Mouse (Mus musculus) kidney, embryonic 16.5 days (tissue): Measurements from ENCODE around the gene Tbc1d15. TPM values are rescaled to one million over a fixed set of nuclear protein-coding genes. Genes with fewer than 3 reads are reported as not detected.
"Not testable (repeated sequence)": the region's sequence is repeated elsewhere in the genome, so short reads cannot be mapped to it uniquely, and the experiment has no call there.

Experiments
- ATAC-seq: fragments of 200-750 bp; cut with Nextera tagmentation; 2 replicates; pipeline ENCODE4 v1.8.0; 2017; ENCODE audit warnings: moderate TSS enrichment; ENCODE audit not compliant: low FRiP score, low TSS enrichment
- H3K27ac ChIP-seq: fragments of 300-500 bp; sonication (generic); 2 replicates; pipeline ENCODE4 v1.5.1; 2014; ENCODE audit warnings: low read length
- H3K27me3 ChIP-seq: fragments of 300-500 bp; sonication (generic); 2 replicates; pipeline ENCODE4 v1.6.1; 2014; ENCODE audit warnings: low read length, control low read depth, mixed read lengths; ENCODE audit not compliant: insufficient read depth
- H3K36me3 ChIP-seq: fragments of 300-500 bp; sonication (generic); 2 replicates; pipeline ENCODE4 v1.6.1; 2014; ENCODE audit warnings: low read length, control low read depth, mixed read lengths; ENCODE audit not compliant: insufficient read depth
- H3K4me1 ChIP-seq: fragments of 300-500 bp; sonication (generic); 2 replicates; pipeline ENCODE4 v1.6.1; 2014; ENCODE audit warnings: low read length, control low read depth, mixed read lengths; ENCODE audit not compliant: insufficient read depth
- H3K4me2 ChIP-seq: fragments of 300-500 bp; sonication (generic); replicated peaks from 2 replicates; pipeline ENCODE4 v1.6.1; 2014; ENCODE audit warnings: low read depth, low read length
- H3K4me3 ChIP-seq: fragments of 300-500 bp; sonication (generic); 2 replicates; pipeline ENCODE4 v1.5.1; 2014; ENCODE audit warnings: mild to moderate bottlenecking, low read length
- H3K9ac ChIP-seq: fragments of 300-500 bp; sonication (generic); replicated peaks from 2 replicates; pipeline ENCODE4 v1.6.1; 2014; ENCODE audit warnings: low read length
- H3K9me3 ChIP-seq: fragments of 300-500 bp; sonication (generic); 2 replicates; pipeline ENCODE4 v1.6.1; 2016; ENCODE audit warnings: low read length, control low read depth
- WGBS: fragments of 180-500 bp; shearing (Covaris S2); extraction: QIAGEN DNeasy Blood & Tissue Kit; methylation state at CpG from one replicate; pipeline ENCODE4 v1.1.7; 2014; 5-methylcytosine and 5-hydroxymethylcytosine counted together
- polyA plus RNA-seq: library from polyadenylated mRNA; unstranded; fragments of >200 nt; fragmentation: Nextera tagmentation; extraction: Ambion mirVana; gene quantifications from 2 replicates; pipeline ENCODE4 v1.2.1, GENCODE M21; 2015

Gene Tbc1d15
- polyA plus RNA-seq, 1 experiment from 2014 or later, result 51.0 TPM

GRCm38 (mm10) chr10:115226586-115226985, 24.7 kb downstream of the Tbc1d15 start:
- Histone ChIP-seq H3K27ac (no peak overlapping the region), H3K4me2 (no peak overlapping the region), H3K36me3 (peaks cover 6% of the 10 kb centered on the region; the same call in 1 of the 2 replicates), H3K9ac (no peak overlapping the region), H3K4me1 (no peaks in the 10 kb centered on the region), H3K27me3 (no peaks in the 10 kb centered on the region), H3K4me3 (no peak overlapping the region), H3K9me3 (no peaks in the 10 kb centered on the region)
- ATAC-seq, result no peak
- 87% methylated on average over 7 of the region's 7 CpGs for WGBS

- Histone ChIP-seq H3K9me3 (no peaks in the 10 kb centered on the region), H3K27me3 (no peaks in the 10 kb centered on the region), H3K27ac (no peak overlapping the region), H3K36me3 (peaks cover 11% of the 10 kb centered on the region), H3K9ac (no peak overlapping the region), H3K4me1 (no peaks in the 10 kb centered on the region), H3K4me2 (no peak overlapping the region), H3K4me3 (no peak overlapping the region)
- WGBS, result 87% methylated on average over 3 of the region's 3 CpGs
- ATAC-seq, result no peak
Observed at GRCm38 (mm10) chr10:115223845-115224244, 27.4 kb downstream of the Tbc1d15 start.

GRCm38 (mm10) chr10:115212916-115213580, 38.2 kb downstream of the Tbc1d15 start:
- Histone ChIP-seq H3K4me3 (no peak overlapping the region), H3K9ac (no peak overlapping the region), H3K4me2 (no peak overlapping the region), H3K36me3 (peaks cover 32% of the 10 kb centered on the region), H3K4me1 (no peaks in the 10 kb centered on the region), H3K27me3 (no peaks in the 10 kb centered on the region), H3K9me3 (no peaks in the 10 kb centered on the region), H3K27ac (no peak overlapping the region)
- ATAC-seq, result no peak
- WGBS, result 94% methylated on average over 11 of the region's 11 CpGs

GRCm38 (mm10) chr10:115205825-115206224, 45.4 kb downstream of the Tbc1d15 start:
- no peaks in the 10 kb centered on the region for H3K4me1 ChIP-seq
- H3K9me3 ChIP-seq, result no peaks in the 10 kb centered on the region
- no peaks in the 10 kb centered on the region for H3K27me3 ChIP-seq
- ATAC-seq, result no peak
- no peak overlapping the region for H3K9ac ChIP-seq
- H3K27ac ChIP-seq, result no peak overlapping the region
- no peak overlapping the region for H3K4me3 ChIP-seq
- peaks cover 22% of the 10 kb centered on the region for H3K36me3 ChIP-seq
- H3K4me2 ChIP-seq, result no peak overlapping the region
- 86% methylated on average over 3 of the region's 3 CpGs for WGBS

GRCm38 (mm10) chr10:115205284-115205683, 46.0 kb downstream of the Tbc1d15 start:
- H3K9ac ChIP-seq, result no peak overlapping the region
- no peaks in the 10 kb centered on the region for H3K4me1 ChIP-seq
- H3K4me2 ChIP-seq, result no peak overlapping the region
- peaks cover 21% of the 10 kb centered on the region for H3K36me3 ChIP-seq
- H3K4me3 ChIP-seq, result no peak overlapping the region
- no peak overlapping the region for H3K27ac ChIP-seq
- no peaks in the 10 kb centered on the region for H3K27me3 ChIP-seq
- WGBS, result 79% methylated on average over 1 of the region's 1 CpGs
- no peak for ATAC-seq
- H3K9me3 ChIP-seq, result no peaks in the 10 kb centered on the region

- Histone ChIP-seq H3K9me3 (no peaks in the 10 kb centered on the region), H3K9ac (no peak overlapping the region), H3K4me2 (no peak overlapping the region), H3K27me3 (no peaks in the 10 kb centered on the region), H3K27ac (no peak overlapping the region), H3K36me3 (no peaks in the 10 kb centered on the region), H3K4me1 (no peaks in the 10 kb centered on the region), H3K4me3 (no peak overlapping the region)
- ATAC-seq, result no peak
- WGBS, result 86% methylated on average over 7 of the region's 7 CpGs
Observed at GRCm38 (mm10) chr10:115191214-115191613, 60.1 kb downstream of the Tbc1d15 start.

- H3K4me2 ChIP-seq, result no peak overlapping the region
- H3K4me1 ChIP-seq, result no peaks in the 10 kb centered on the region
- no peak overlapping the region for H3K9ac ChIP-seq
- ATAC-seq, result no peak
- no peak overlapping the region for H3K27ac ChIP-seq
- no peaks in the 10 kb centered on the region for H3K36me3 ChIP-seq
- no peaks in the 10 kb centered on the region for H3K9me3 ChIP-seq
- H3K27me3 ChIP-seq, result no peaks in the 10 kb centered on the region
- 81% methylated on average over 1 of the region's 1 CpGs for WGBS
- no peak overlapping the region for H3K4me3 ChIP-seq
Observed at GRCm38 (mm10) chr10:115187390-115187789, 63.9 kb downstream of the Tbc1d15 start.

GRCm38 (mm10) chr10:115184697-115185096, 66.6 kb downstream of the Tbc1d15 start, which contains the start of gene Tph2:
TSS of gene Tph2 (minus strand) at chr10:115185022.
- no peak within 1 kb of the TSS for H3K4me2 ChIP-seq
- no peak within 1 kb of the TSS for H3K9ac ChIP-seq
- no peak within 1 kb of the TSS for H3K27ac ChIP-seq
- H3K4me1 ChIP-seq, result no peaks in the 10 kb centered on the region
- no peaks in the 10 kb centered on the region for H3K27me3 ChIP-seq
- no peak within 1 kb of the TSS for H3K4me3 ChIP-seq
- 8% methylated on average over 9 of the region's 9 CpGs for WGBS
- ATAC-seq, result peak; percentile 85; the same call in 1 of the 2 replicates
- H3K36me3 ChIP-seq, result no peaks in the 10 kb centered on the region
- H3K9me3 ChIP-seq, result no peaks in the 10 kb centered on the region

GRCm38 (mm10) chr10:115181034-115181433, 70.2 kb downstream of the Tbc1d15 start:
- no peak overlapping the region for H3K9ac ChIP-seq
- H3K4me2 ChIP-seq, result no peak overlapping the region
- 68% methylated on average over 3 of the region's 3 CpGs for WGBS
- H3K27me3 ChIP-seq, result no peaks in the 10 kb centered on the region
- no peaks in the 10 kb centered on the region for H3K36me3 ChIP-seq
- no peaks in the 10 kb centered on the region for H3K4me1 ChIP-seq
- H3K4me3 ChIP-seq, result no peak overlapping the region
- H3K9me3 ChIP-seq, result no peaks in the 10 kb centered on the region
- no peak overlapping the region for H3K27ac ChIP-seq
- no peak for ATAC-seq

- H3K36me3 ChIP-seq, H3K9me3 ChIP-seq, H3K27me3 ChIP-seq, H3K4me1 ChIP-seq, ATAC-seq, H3K9ac ChIP-seq, H3K4me2 ChIP-seq, H3K4me3 ChIP-seq, H3K27ac ChIP-seq: not testable (repeated sequence)
- WGBS, result 70% methylated on average over 6 of the region's 6 CpGs
Observed at GRCm38 (mm10) chr10:115178019-115178418, 73.2 kb downstream of the Tbc1d15 start.
